Mouse (Mus musculus) embryonic stem cell, embryonic (primary cell): ENCODE results near the gene Tcf19.

Experiments
- CTCF ChIA-PET, 4 experiments: fragments of 300-600 bp in 2 of 4; fragments of 350-600 bp in 2 of 4; sonication (Branson Sonifier 250); formaldehyde crosslinking; loops; one replicate each; lab custom pipeline; 2022; ENCODE audit warnings: inconsistent platforms in 2 of 4; lab: Charles Lee
- POLR2A ChIA-PET, 4 experiments: fragments of 300-600 bp in 2 of 4; fragments of 350-600 bp in 2 of 4; sonication (Branson Sonifier 250); formaldehyde crosslinking; loops; one replicate each; lab custom pipeline; 2022; ENCODE audit warnings: antibody characterized with exemption in 4 of 4, inconsistent platforms in 1 of 4; lab: Charles Lee

The Tcf19 gene

GRCm38 (mm10) chr17:35516652-35517500 is at the start of gene Tcf19, which contains the start of gene Cchcr1:
Gene Tcf19, minus strand, starts transcription at chr17:35516824.
Gene Cchcr1, plus strand, starts transcription at chr17:35517100.
- CTCF ChIA-PET, result interaction anchor here in 3 of 4 experiments (0.5 to 2.5 kb wide), 14 partner anchors 9 to 258 kb away, joined by 3 to 12 read pairs (median 4); partner anchors contain the start of gene Pou5f1 (in 1 of the 3)
- POLR2A ChIA-PET, result interaction anchor here in 3 of 4 experiments (0.7 to 20.8 kb wide), 28 partner anchors 7 to 399 kb away, joined by 3 to 630 read pairs (median 6); partner anchors contain the start of genes Psors1c2 (in 3 of the 3), Pou5f1 (in 2 of the 3) and Ier3 (in 1 of the 3)

GRCm38 (mm10) chr17:35558216-35558615 is 41.6 kb upstream of the Tcf19 start:
- ChIA-PET POLR2A (interaction anchor here (0.6 to 2.8 kb wide), 22 partner anchors 8 to 606 kb away, joined by 3 to 17 read pairs (median 4); partner anchors contain the start of gene 2300002M23Rik (in 1 of the 4)), CTCF (interaction anchor here (0.5 to 7.4 kb wide), 48 partner anchors 8 to 315 kb away, joined by 3 to 84 read pairs (median 5); partner anchors contain the start of gene Psors1c2 (in 1 of the 4))

- CTCF ChIA-PET, result interaction anchor here in 3 of 4 experiments (0.7 to 7.4 kb wide), 19 partner anchors 8 to 283 kb away, joined by 3 to 84 read pairs (median 5); partner anchors contain the start of gene Psors1c2 (in 1 of the 3)
- POLR2A ChIA-PET, result interaction anchor here in 3 of 4 experiments (0.8 to 2.8 kb wide), 6 partner anchors 8 to 67 kb away, joined by 3 to 17 read pairs (median 7); no protein-coding TSS in a partner anchor
Observed at GRCm38 (mm10) chr17:35557351-35557750, 40.7 kb upstream of the Tcf19 start.

GRCm38 (mm10) chr17:35556812-35557211 is 40.2 kb upstream of the Tcf19 start:
- CTCF ChIA-PET, result interaction anchor here (0.7 to 7.4 kb wide), 17 partner anchors 8 to 181 kb away, joined by 3 to 84 read pairs (median 5); no protein-coding TSS in a partner anchor
- POLR2A ChIA-PET, result interaction anchor here in 2 of 4 experiments (0.8 to 2.3 kb wide), 4 partner anchors 12 to 22 kb away, joined by 3 to 9 read pairs (median 4); no protein-coding TSS in a partner anchor

- ChIA-PET POLR2A (interaction anchor here in 2 of 4 experiments (0.8 to 1.8 kb wide), 8 partner anchors 9 to 80 kb away, joined by 3 to 9 read pairs (median 3); partner anchors contain the start of gene Cchcr1 (in 1 of the 2)), CTCF (interaction anchor here (0.7 to 7.4 kb wide), 16 partner anchors 8 to 181 kb away, joined by 3 to 84 read pairs (median 4); no protein-coding TSS in a partner anchor)
Observed at GRCm38 (mm10) chr17:35556186-35556765, 39.7 kb upstream of the Tcf19 start.

GRCm38 (mm10) chr17:35554761-35555397 is 38.3 kb upstream of the Tcf19 start:
- CTCF ChIA-PET, result interaction anchor here (0.7 to 7.4 kb wide), 20 partner anchors 10 to 135 kb away, joined by 3 to 84 read pairs (median 3); partner anchors contain the start of genes Cchcr1 (in 1 of the 4), Psors1c2 (in 1 of the 4) and Tcf19 (in 1 of the 4)
- POLR2A ChIA-PET, result interaction anchor here in 2 of 4 experiments (0.6 to 1.8 kb wide), 16 partner anchors 9 to 144 kb away, joined by 3 to 8 read pairs (median 3); partner anchors contain the start of genes 2300002M23Rik (in 1 of the 2), Pou5f1 (in 1 of the 2) and Psors1c2 (in 1 of the 2)

- CTCF ChIA-PET, result interaction anchor here (0.7 to 7.4 kb wide), 16 partner anchors 10 to 134 kb away, joined by 3 to 84 read pairs (median 3); partner anchors contain the start of genes Cchcr1 (in 1 of the 4) and Tcf19 (in 1 of the 4)
- POLR2A ChIA-PET, result interaction anchor here in 2 of 4 experiments (0.5 to 1.9 kb wide), 11 partner anchors 8 to 64 kb away, joined by 3 to 8 read pairs (median 4); partner anchors contain the start of genes 2300002M23Rik (in 1 of the 2), Pou5f1 (in 1 of the 2) and Psors1c2 (in 1 of the 2)
Observed at GRCm38 (mm10) chr17:35554321-35554720, 37.7 kb upstream of the Tcf19 start.

- CTCF ChIA-PET, result interaction anchor here in 2 of 4 experiments (0.5 to 4.6 kb wide), 7 partner anchors 9 to 1171 kb away, joined by 3 to 28 read pairs (median 3); no protein-coding TSS in a partner anchor
- POLR2A ChIA-PET, result interaction anchor here in 2 of 4 experiments (1.3 to 2.0 kb wide), 3 partner anchors 19 to 64 kb away, joined by 3 to 4 read pairs (median 3); partner anchors contain the start of gene Psors1c2 (in 1 of the 2)
Observed at GRCm38 (mm10) chr17:35551881-35552414, 35.3 kb upstream of the Tcf19 start, which contains the start of gene Cdsn. Gene Cdsn, plus strand, starts transcription at chr17:35552128.

GRCm38 (mm10) chr17:35550871-35551270 is 34.2 kb upstream of the Tcf19 start:
- CTCF ChIA-PET, result interaction anchor here (0.5 to 4.6 kb wide), 17 partner anchors 7 to 186 kb away, joined by 3 to 36 read pairs (median 5); partner anchors contain the start of genes Cchcr1 (in 1 of the 4) and Tcf19 (in 1 of the 4)
- POLR2A ChIA-PET, result interaction anchor here in 2 of 4 experiments (0.8 to 2.3 kb wide), 8 partner anchors 7 to 291 kb away, joined by 3 to 8 read pairs (median 3); partner anchors contain the start of genes Mdc1 (in 1 of the 2) and Psors1c2 (in 1 of the 2)

GRCm38 (mm10) chr17:35550143-35550494 is 33.5 kb upstream of the Tcf19 start:
- CTCF ChIA-PET, result interaction anchor here in 3 of 4 experiments (0.6 to 4.6 kb wide), 21 partner anchors 8 to 187 kb away, joined by 3 to 36 read pairs (median 5); partner anchors contain the start of genes Cchcr1 (in 1 of the 3) and Tcf19 (in 1 of the 3)
- POLR2A ChIA-PET, result interaction anchor here in 2 of 4 experiments (0.6 to 3.0 kb wide), 16 partner anchors 8 to 292 kb away, joined by 3 to 17 read pairs (median 3); partner anchors contain the start of genes Mdc1 (in 1 of the 2) and Psors1c2 (in 1 of the 2)

GRCm38 (mm10) chr17:35549437-35550142 is 33.0 kb upstream of the Tcf19 start:
- CTCF ChIA-PET, result interaction anchor here (0.7 to 4.6 kb wide), 24 partner anchors 9 to 188 kb away, joined by 3 to 36 read pairs (median 4); partner anchors contain the start of genes Cchcr1 (in 1 of the 4) and Tcf19 (in 1 of the 4)

GRCm38 (mm10) chr17:35548636-35549035 is 32.0 kb upstream of the Tcf19 start:
- ChIA-PET CTCF (interaction anchor here in 3 of 4 experiments (0.8 to 4.6 kb wide), 17 partner anchors 9 to 189 kb away, joined by 3 to 36 read pairs (median 4); no protein-coding TSS in a partner anchor), POLR2A (interaction anchor here in 3 of 4 experiments (0.6 to 3.0 kb wide), 19 partner anchors 9 to 69 kb away, joined by 3 to 17 read pairs (median 5); partner anchors contain the start of genes Cchcr1 (in 1 of the 3) and Tcf19 (in 1 of the 3))

More at GRCm38 (mm10) chr17:35549437-35550142, 33.0 kb upstream of the Tcf19 start:
- POLR2A ChIA-PET, result interaction anchor here in 2 of 4 experiments (0.5 to 3.0 kb wide), 22 partner anchors 8 to 937 kb away, joined by 3 to 17 read pairs (median 3); partner anchors contain the start of genes Cchcr1 (in 1 of the 2), Mdc1 (in 1 of the 2), Psors1c2 (in 1 of the 2) and Tcf19 (in 1 of the 2)

- CTCF ChIA-PET, result interaction anchor here in 2 of 4 experiments (0.9 to 3.6 kb wide), 9 partner anchors 11 to 82 kb away, joined by 3 to 36 read pairs (median 5); no protein-coding TSS in a partner anchor
- POLR2A ChIA-PET, result interaction anchor here in 3 of 4 experiments (0.6 to 3.0 kb wide), 16 partner anchors 8 to 151 kb away, joined by 3 to 11 read pairs (median 5); partner anchors contain the start of genes Cchcr1 (in 1 of the 3) and Tcf19 (in 1 of the 3)
Observed at GRCm38 (mm10) chr17:35547465-35547864, 30.8 kb upstream of the Tcf19 start.

GRCm38 (mm10) chr17:35544680-35545079 is 28.1 kb upstream of the Tcf19 start:
- POLR2A ChIA-PET, result interaction anchor here in 2 of 4 experiments (0.7 to 3.1 kb wide), 26 partner anchors 10 to 71 kb away, joined by 3 to 20 read pairs (median 6); partner anchors contain the start of genes Pou5f1 (in 1 of the 2) and Psors1c2 (in 1 of the 2)

More at GRCm38 (mm10) chr17:35544680-35545079, 28.1 kb upstream of the Tcf19 start:
- CTCF ChIA-PET, result interaction anchor here (0.6 to 3.5 kb wide), 44 partner anchors 10 to 329 kb away, joined by 3 to 84 read pairs (median 4); partner anchors contain the start of gene Psors1c2 (in 1 of the 4)
